Mouse (Mus musculus) myocyte (in vitro differentiated cells): Measurements from ENCODE around the gene Nectin1.

Experiments used
- CEBPB ChIP-seq: IDR thresholded peaks from 2 replicates; pipeline ENCODE4 v1.6.1; 2011; ENCODE audit warnings: mild to moderate bottlenecking, moderate library complexity; ENCODE audit not compliant: poor library complexity, insufficient read depth, severe bottlenecking
- E2F4 ChIP-seq: IDR thresholded peaks from one replicate; pipeline ENCODE4 v1.6.1; 2011; ENCODE audit warnings: mild to moderate bottlenecking, control low read depth, moderate library complexity; ENCODE audit not compliant: insufficient read depth
- MAX ChIP-seq: IDR thresholded peaks from one replicate; pipeline ENCODE4 v1.6.1; 2011; ENCODE audit warnings: low read depth, mild to moderate bottlenecking, control low read depth
- POLR2A ChIP-seq: IDR thresholded peaks from one replicate; pipeline ENCODE4 v1.6.1; 2011; ENCODE audit warnings: low read depth, mild to moderate bottlenecking, control low read depth, moderate library complexity; ENCODE audit not compliant: insufficient read length
- USF1 ChIP-seq: IDR thresholded peaks from one replicate; pipeline ENCODE4 v1.6.1; 2011; ENCODE audit warnings: low read depth, mild to moderate bottlenecking, control low read depth, moderate library complexity

- TF ChIP-seq E2F4 (no peak), CEBPB (no peak), POLR2A (no peak), MAX (no peak), USF1 (no peak)
Measured at GRCm38 (mm10) chr9:43769228-43769627, 25.4 kb downstream of the Nectin1 start.
